Mouse (Mus musculus) embryonic fibroblast, embryonic 13.5 days (primary cell): ENCODE measurements at regions not wholly inside any gene's neighbourhood (a gene's known extent, or its start where the extent isn't known, plus 50 kb on each side); places are given as distances from the start of the nearest gene placed in this dataset.

Experiments used
- CTCF ChIP-seq: IDR thresholded peaks from 2 replicates; pipeline ENCODE4 v1.5.1; 2011; ENCODE audit warnings: mild to moderate bottlenecking, control low read depth, low read length, moderate library complexity, borderline replicate concordance; ENCODE audit not compliant: insufficient read depth
- POLR2A ChIP-seq: IDR thresholded peaks from 2 replicates; pipeline ENCODE4 v1.6.1; 2011; ENCODE audit warnings: low read depth, mild to moderate bottlenecking, control low read depth, low read length, moderate library complexity

DNA sequence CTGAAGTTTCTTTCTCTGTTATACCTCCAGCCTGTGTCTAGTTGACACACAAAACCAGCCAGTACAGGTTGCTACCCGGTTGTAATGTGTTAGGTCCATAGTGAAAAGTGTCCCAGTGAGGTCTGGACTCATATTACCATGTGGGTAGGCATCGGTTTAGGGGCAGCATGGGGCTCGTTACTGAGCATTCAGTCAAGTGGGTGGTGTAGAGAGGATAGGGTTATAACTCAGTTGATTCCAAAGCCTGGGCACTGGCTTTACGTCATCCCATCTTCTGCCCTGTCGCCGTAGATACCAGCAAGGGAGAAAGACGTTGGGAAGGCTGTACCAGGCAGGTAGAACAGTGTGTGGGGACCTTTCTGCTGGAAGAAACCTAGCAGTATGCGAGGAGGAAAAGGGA is 129.2 kb upstream of the Slc38a2 start:
- TF ChIP-seq CTCF (no peak), POLR2A (no peak)
